Mouse (Mus musculus) cortical plate, adult 2 months (tissue): Measurements from ENCODE around the gene Mfsd14a.

Experiments
- CTCF ChIP-seq: fragments of 200-500 bp; IDR thresholded peaks from 2 replicates; pipeline ENCODE4 v1.5.1; 2011; ENCODE audit warnings: mild to moderate bottlenecking, control low read depth, low read length; ENCODE audit not compliant: insufficient read depth; ENCODE audit errors: extremely low read depth
- POLR2A ChIP-seq: fragments of 200-500 bp; IDR thresholded peaks from 2 replicates; pipeline ENCODE4 v1.6.1; 2011; ENCODE audit warnings: mild to moderate bottlenecking, low read length, control low read depth; ENCODE audit not compliant: insufficient read depth; ENCODE audit errors: extremely low read depth

DNA sequence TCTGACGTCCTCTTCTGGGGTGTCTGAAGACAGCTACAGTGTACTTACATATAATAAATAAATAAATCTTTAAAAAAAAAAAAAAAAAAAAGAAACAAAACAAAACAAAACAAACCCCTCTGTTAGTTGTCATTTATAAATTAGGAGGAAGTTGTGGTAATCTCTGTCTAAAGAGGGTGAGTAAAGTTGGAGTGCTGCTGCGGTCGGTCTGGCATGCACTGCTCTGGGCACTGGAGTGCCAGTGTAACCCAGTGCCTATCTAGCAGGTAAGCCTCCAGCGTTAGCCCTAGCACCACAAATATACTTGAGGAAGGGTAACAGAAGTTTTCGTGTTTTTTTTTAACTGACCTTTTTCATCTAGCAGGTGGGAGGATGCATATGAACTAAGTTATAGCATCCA, 61.5 kb downstream of the Mfsd14a start:
- TF ChIP-seq POLR2A (no peak), CTCF (no peak)
